Mouse (Mus musculus): ENCODE measurements around the gene Plcg1. TPM values are rescaled to one million over a fixed set of nuclear protein-coding genes. Genes with fewer than 3 reads are reported as not detected.

Plcg1 gene
- polyA plus RNA-seq, 1 experiment from 2014 or later = 68.8 TPM

- DNase-seq (peak; percentile 78), ATAC-seq (ENCODE audit: insufficient read depth) (peak; percentile 57; the same call in 1 of the 2 replicates)
- Histone ChIP-seq H3K9me3 (ENCODE audit: low read depth, low read length) (no peaks in the 10 kb centered on the region), H3K4me1 (ENCODE audit: insufficient read depth) (peaks cover 12% of the 10 kb centered on the region; the same call in 1 of the 2 replicates), H3K36me3 (ENCODE audit: insufficient read depth) (peaks cover 61% of the 10 kb centered on the region), H3K27me3 (ENCODE audit: insufficient read depth, low read length) (no peaks in the 10 kb centered on the region), H3K27ac (ENCODE audit: low read depth) (no peak overlapping the region), H3K4me3 (ENCODE audit: low read depth, low read length) (no peak overlapping the region), H3K4me2 (no peak overlapping the region), H3K9ac (no peak overlapping the region)
- TF ChIP-seq CTCF (IDR thresholded peaks at IDR 0.05; ENCODE audit: low read depth) = peak; percentile 69
- WGBS = 70% methylated on average over 7 of the region's 7 CpGs
Measured at GRCm38 (mm10) chr2:160744040-160744822, 13.1 kb downstream of the Plcg1 start.

DNA sequence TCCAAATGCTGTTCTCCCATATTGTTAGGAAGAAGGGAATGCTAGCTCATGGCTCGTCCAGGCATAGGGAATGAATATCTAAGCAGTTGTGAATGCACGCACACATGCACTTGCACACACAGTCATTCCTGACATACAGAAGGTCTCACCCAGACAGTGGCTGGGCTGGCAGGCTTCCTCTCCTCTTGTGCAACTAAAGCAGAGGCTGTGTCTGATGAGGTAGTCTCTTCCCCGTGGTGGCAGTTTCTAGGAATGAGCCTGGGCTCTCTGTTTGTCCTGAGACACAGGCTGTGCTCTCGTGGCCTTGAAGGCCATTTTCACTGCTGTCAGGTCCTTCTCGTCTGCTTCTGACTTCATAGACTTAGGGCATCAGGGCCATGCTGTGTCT, 13.7 kb downstream of the Plcg1 start:
- H3K4me1 ChIP-seq (ENCODE audit: insufficient read depth) = peaks cover 12% of the 10 kb centered on the region; the same call in 1 of the 2 replicates
- H3K27ac ChIP-seq (ENCODE audit: low read depth) = no peak overlapping the region
- no peaks in the 10 kb centered on the region for H3K9me3 ChIP-seq (ENCODE audit: low read depth, low read length)
- WGBS = 79% methylated on average over 5 of the region's 5 CpGs
- no peak overlapping the region for H3K9ac ChIP-seq
- no peak for DNase-seq
- H3K36me3 ChIP-seq (ENCODE audit: insufficient read depth) = peaks cover 67% of the 10 kb centered on the region
- no peak overlapping the region for H3K4me3 ChIP-seq (ENCODE audit: low read depth, low read length)
- ATAC-seq (ENCODE audit: insufficient read depth) = no peak
- H3K4me2 ChIP-seq = no peak overlapping the region
- no peaks in the 10 kb centered on the region for H3K27me3 ChIP-seq (ENCODE audit: insufficient read depth, low read length)
- no peak for TF ChIP-seq CTCF (IDR thresholded peaks at IDR 0.05; ENCODE audit: low read depth)

- H3K4me1 ChIP-seq (ENCODE audit: insufficient read depth) = peaks cover 11% of the 10 kb centered on the region; the same call in 1 of the 2 replicates
- H3K36me3 ChIP-seq (ENCODE audit: insufficient read depth) = peaks cover 73% of the 10 kb centered on the region
- no peak overlapping the region for H3K27ac ChIP-seq (ENCODE audit: low read depth)
- H3K4me3 ChIP-seq (ENCODE audit: low read depth, low read length) = no peak overlapping the region
- H3K27me3 ChIP-seq (ENCODE audit: insufficient read depth, low read length) = no peaks in the 10 kb centered on the region
- no peak overlapping the region for H3K9ac ChIP-seq
- ATAC-seq (ENCODE audit: insufficient read depth) (no peak), DNase-seq (no peak)
- H3K9me3 ChIP-seq (ENCODE audit: low read depth, low read length) = no peaks in the 10 kb centered on the region
- WGBS = 94% methylated on average over 1 of the region's 1 CpGs
- H3K4me2 ChIP-seq = no peak overlapping the region
- no peak for TF ChIP-seq CTCF (IDR thresholded peaks at IDR 0.05; ENCODE audit: low read depth)
Measured at GRCm38 (mm10) chr2:160745497-160745896, 14.4 kb downstream of the Plcg1 start.

GRCm38 (mm10) chr2:160746637-160747036, 15.5 kb downstream of the Plcg1 start:
- WGBS = 94% methylated on average over 5 of the region's 5 CpGs
- no peak for DNase-seq
- no peak overlapping the region for H3K27ac ChIP-seq (ENCODE audit: low read depth)
- H3K36me3 ChIP-seq (ENCODE audit: insufficient read depth) = peaks cover 75% of the 10 kb centered on the region
- TF ChIP-seq CTCF (IDR thresholded peaks at IDR 0.05; ENCODE audit: low read depth) = no peak
- no peaks in the 10 kb centered on the region for H3K9me3 ChIP-seq (ENCODE audit: low read depth, low read length)
- ATAC-seq (ENCODE audit: insufficient read depth) = no peak
- no peak overlapping the region for H3K4me2 ChIP-seq
- H3K4me3 ChIP-seq (ENCODE audit: low read depth, low read length) = no peak overlapping the region
- no peaks in the 10 kb centered on the region for H3K27me3 ChIP-seq (ENCODE audit: insufficient read depth, low read length)
- H3K4me1 ChIP-seq (ENCODE audit: insufficient read depth) = peaks cover 7% of the 10 kb centered on the region; the same call in 1 of the 2 replicates
- no peak overlapping the region for H3K9ac ChIP-seq

DNA sequence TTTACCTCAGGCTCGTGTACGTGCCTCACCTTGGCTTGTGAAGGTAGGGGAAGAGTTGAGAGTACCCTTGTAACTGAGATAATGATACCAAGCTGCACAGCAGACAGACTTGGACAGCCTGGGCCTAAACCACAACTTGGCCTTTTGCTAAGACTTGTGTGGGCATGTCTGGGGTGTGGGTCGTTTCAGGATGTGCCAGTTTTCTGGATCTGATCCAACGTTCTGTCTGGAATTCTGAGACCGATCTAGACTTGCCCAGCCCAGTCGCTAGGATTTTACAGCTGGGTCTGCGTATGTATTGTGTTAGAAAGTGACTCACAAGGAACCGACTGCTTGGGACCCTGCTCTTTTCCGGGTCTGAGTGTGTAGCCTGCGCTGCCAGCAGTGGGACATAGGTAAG, 16.0 kb downstream of the Plcg1 start:
- H3K4me1 ChIP-seq (ENCODE audit: insufficient read depth) = peaks cover 7% of the 10 kb centered on the region; the same call in 1 of the 2 replicates
- WGBS = 78% methylated on average over 10 of the region's 10 CpGs
- ATAC-seq (ENCODE audit: insufficient read depth) = no peak

DNA sequence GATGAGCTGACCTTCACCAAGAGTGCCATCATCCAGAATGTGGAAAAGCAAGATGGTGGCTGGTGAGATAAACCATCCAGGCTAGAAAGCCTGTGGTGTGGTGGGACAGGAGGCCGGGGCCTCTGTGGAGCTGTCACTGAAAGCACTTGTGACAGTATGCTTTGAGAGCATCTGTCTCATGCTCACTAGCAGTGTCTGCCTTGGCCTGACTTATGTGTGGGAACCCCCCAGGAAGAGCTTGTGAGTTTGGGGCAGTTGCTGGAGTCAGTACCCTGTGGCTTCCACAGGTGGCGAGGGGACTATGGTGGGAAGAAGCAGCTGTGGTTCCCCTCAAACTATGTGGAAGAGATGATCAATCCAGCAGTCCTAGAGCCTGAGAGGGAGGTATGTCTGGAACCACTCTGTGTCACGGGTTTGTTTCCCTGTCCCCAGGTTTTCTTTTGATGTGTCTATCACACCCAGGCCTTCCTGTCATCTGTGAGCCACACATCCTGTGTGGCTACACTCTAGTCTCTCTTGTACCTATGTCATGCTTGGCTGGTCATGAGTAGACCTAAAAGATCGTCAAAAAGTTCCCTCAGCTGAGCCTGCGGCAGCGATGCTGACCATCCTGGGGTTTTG, 25.6 kb downstream of the Plcg1 start:
- H3K4me1 ChIP-seq (ENCODE audit: insufficient read depth) = no peaks in the 10 kb centered on the region
- no peak overlapping the region for H3K9ac ChIP-seq
- no peak overlapping the region for H3K4me2 ChIP-seq
- H3K9me3 ChIP-seq (ENCODE audit: low read depth, low read length) = no peaks in the 10 kb centered on the region
- ATAC-seq (ENCODE audit: insufficient read depth) = no peak
- H3K4me3 ChIP-seq (ENCODE audit: low read depth, low read length) = no peak overlapping the region
- H3K36me3 ChIP-seq (ENCODE audit: insufficient read depth) = peaks cover 100% of the 10 kb centered on the region
- H3K27me3 ChIP-seq (ENCODE audit: insufficient read depth, low read length) = no peaks in the 10 kb centered on the region
- no peak for TF ChIP-seq CTCF (IDR thresholded peaks at IDR 0.05; ENCODE audit: low read depth)
- no peak overlapping the region for H3K27ac ChIP-seq (ENCODE audit: low read depth)
- DNase-seq = no peak
- 83% methylated on average over 6 of the region's 6 CpGs for WGBS

More for the DNA sequence above, 16.0 kb downstream of the Plcg1 start:
- Histone ChIP-seq H3K27me3 (ENCODE audit: insufficient read depth, low read length) (no peaks in the 10 kb centered on the region), H3K4me2 (no peak overlapping the region), H3K4me3 (ENCODE audit: low read depth, low read length) (no peak overlapping the region), H3K9ac (no peak overlapping the region), H3K27ac (ENCODE audit: low read depth) (no peak overlapping the region), H3K9me3 (ENCODE audit: low read depth, low read length) (no peaks in the 10 kb centered on the region), H3K36me3 (ENCODE audit: insufficient read depth) (peaks cover 76% of the 10 kb centered on the region)
- no peak for DNase-seq
- TF ChIP-seq CTCF (IDR thresholded peaks at IDR 0.05; ENCODE audit: low read depth) = no peak
